Mouse (Mus musculus) lung, adult 2 months (tissue): ENCODE measurements around the gene Phf19. TPM values are rescaled to one million over a fixed set of nuclear protein-coding genes. Genes with fewer than 3 reads are reported as not detected.
A peak's percentile ranks its signal among the peaks of the same experiment; 100 is the strongest.

ENCODE experiments used
- DNase-seq: peaks from one replicate; pipeline ENCODE4 v3.0.0; 2022
- H3K4me1 ChIP-seq: fragments of 200-500 bp; 2 replicates; pipeline ENCODE4 v1.6.1; 2011; ENCODE audit warnings: low read length; ENCODE audit not compliant: control insufficient read depth, insufficient read depth
- H3K4me3 ChIP-seq: fragments of 200-500 bp; replicated peaks from 2 replicates; pipeline ENCODE3; 2011; ENCODE audit warnings: low read depth, mild to moderate bottlenecking, control low read depth, low read length; ENCODE audit errors: extremely low read depth
- CTCF ChIP-seq: fragments of 200-500 bp; IDR thresholded peaks from 2 replicates; pipeline ENCODE4 v1.5.1; 2011; ENCODE audit warnings: mild to moderate bottlenecking, low read length, control low read depth; ENCODE audit not compliant: insufficient read depth
- POLR2A ChIP-seq: fragments of 200-500 bp; IDR thresholded peaks from 2 replicates; pipeline ENCODE4 v1.6.1; 2011; ENCODE audit warnings: low read depth, mild to moderate bottlenecking, control low read depth, low read length, borderline replicate concordance; ENCODE audit errors: extremely low read depth
- WGBS: fragments of 180-500 bp; shearing (Covaris S2); methylation state at CpG from one replicate; pipeline ENCODE4 v1.1.7; 2018; 5-methylcytosine and 5-hydroxymethylcytosine counted together
- polyA plus RNA-seq: library from polyadenylated mRNA; depleted of rRNA; stranded (reverse); fragments of >200 nt; gene quantifications from 2 replicates; pipeline ENCODE4 v1.2.3, GENCODE M21; 2012

The Phf19 gene
- polyA plus RNA-seq, 1 experiment: 1.5 TPM

- DNase-seq: no peak
- 75% methylated on average over 13 of the region's 13 CpGs for WGBS
Observed at GRCm38 (mm10) chr2:34943556-34944120, 29.8 kb upstream of the Phf19 start.

DNA sequence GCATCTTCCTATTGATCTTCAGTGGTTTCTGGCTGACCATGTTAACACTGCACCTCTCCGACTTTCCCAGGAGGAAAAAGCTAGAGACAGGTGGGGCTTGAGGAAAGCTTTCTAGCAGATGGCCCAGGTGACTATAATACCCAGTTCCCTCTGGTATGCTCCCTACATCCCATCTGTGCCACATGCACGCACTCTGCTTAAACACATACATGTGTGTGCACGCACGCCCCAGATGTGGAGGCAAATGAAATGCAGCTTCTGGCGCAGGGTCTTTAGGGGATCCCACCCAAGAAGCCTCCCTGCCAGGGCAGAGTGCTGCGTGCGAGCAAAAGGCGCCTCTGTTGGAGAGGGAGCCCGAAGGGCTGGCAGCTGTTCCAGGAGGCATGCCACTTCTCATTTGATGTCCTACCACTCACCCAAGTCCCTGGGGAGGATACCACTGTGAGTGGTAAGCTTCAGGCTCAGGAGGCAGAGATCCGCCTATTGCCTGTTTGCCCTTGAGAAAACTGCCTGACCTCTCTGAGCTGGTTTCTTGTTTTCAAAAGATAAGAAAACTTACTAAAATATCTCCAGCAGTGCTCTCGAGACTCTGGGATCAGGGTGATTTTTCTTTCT lies 27.3 kb upstream of the Phf19 start:
- WGBS: 65% methylated on average over 11 of the region's 11 CpGs
- Histone ChIP-seq H3K4me3 (no peak overlapping the region), H3K4me1 (no peaks in the 10 kb centered on the region; the same call in 1 of the 2 replicates)
- DNase-seq: no peak
- peak; percentile 6; the same call in 1 of the 2 replicates for TF ChIP-seq POLR2A
- no peak for TF ChIP-seq CTCF

More at GRCm38 (mm10) chr2:34943556-34944120, 29.8 kb upstream of the Phf19 start:
- TF ChIP-seq CTCF: no peak
- Histone ChIP-seq H3K4me1 (no peaks in the 10 kb centered on the region), H3K4me3 (no peak overlapping the region)

- DNase-seq: no peak
- no peak for TF ChIP-seq CTCF
- TF ChIP-seq POLR2A: no peak
- Histone ChIP-seq H3K4me1 (no peaks in the 10 kb centered on the region; the same call in 1 of the 2 replicates), H3K4me3 (no peak overlapping the region)
- WGBS: 72% methylated on average over 5 of the region's 5 CpGs
Observed at GRCm38 (mm10) chr2:34940246-34940645, 26.4 kb upstream of the Phf19 start.

DNA sequence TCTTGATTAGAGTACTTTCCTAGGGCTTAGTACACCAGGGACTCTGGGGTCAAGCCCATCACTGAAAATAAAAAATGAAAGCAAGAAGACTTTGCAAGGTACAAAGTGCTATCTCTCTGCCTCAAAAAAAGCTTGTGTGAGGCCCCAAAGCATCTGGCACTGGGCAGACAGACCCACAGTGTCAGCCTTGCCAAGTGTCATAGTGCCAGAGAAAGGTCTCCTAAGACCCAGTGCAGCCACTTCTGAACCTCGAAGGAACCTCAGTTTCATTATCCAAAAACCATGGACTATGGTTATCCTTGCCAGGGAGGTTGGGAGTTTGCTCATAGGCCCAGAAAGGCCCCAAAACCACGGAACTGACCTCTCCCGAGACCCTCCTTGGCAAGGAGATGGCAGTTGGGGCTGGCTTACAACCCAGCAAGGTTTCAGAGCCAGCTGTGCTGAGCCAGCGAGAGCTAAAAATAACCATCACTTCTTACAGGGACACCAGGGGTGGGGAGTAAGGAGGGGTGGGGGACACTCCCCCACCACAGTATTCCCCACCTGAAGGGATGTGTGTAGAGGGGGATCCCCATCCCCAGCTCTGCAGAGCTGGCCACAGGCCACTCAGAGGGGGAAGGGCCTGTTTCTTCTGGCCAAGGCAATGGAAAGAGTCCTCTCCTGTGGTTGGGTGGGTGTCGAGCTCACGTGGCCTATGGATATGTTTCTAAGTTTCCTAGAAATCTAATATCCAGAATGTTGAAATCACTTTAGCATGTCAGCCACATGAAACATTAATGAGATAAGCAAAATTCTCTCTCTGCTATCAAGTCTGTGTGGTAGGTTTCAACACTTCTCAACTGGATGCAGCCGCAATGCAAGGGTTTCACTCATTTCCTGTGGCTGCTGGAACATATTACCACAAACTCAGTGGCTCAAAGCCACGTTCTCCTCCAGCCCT lies 24.7 kb upstream of the Phf19 start:
- 48% methylated on average over 8 of the region's 8 CpGs for WGBS
- H3K4me1 ChIP-seq: no peaks in the 10 kb centered on the region; the same call in 1 of the 2 replicates
- TF ChIP-seq POLR2A: no peak
- no peak for TF ChIP-seq CTCF
- H3K4me3 ChIP-seq: no peak overlapping the region
- no peak for DNase-seq

DNA sequence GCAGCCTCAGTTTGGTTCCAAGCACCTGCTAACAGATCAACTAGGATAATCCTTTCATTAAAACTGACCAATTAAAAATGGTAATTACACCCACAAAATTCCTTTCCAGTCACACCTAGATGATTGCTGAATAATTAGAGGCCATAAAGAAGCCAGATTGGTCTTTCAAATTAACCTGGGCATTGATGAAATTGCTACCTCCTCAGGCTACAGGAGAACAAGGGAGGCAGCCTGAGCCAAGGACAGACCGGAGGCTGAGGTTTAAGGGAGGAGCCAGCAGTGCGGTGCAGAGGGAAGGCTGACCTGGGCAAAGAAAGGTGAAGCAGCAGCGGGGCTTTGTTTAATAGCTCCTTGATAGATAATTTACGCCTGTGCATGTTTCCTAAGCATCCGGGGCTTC lies 23.6 kb upstream of the Phf19 start:
- no peak overlapping the region for H3K4me3 ChIP-seq
- WGBS: 25% methylated on average over 5 of the region's 5 CpGs
- no peaks in the 10 kb centered on the region; the same call in 1 of the 2 replicates for H3K4me1 ChIP-seq
- TF ChIP-seq CTCF: no peak
- TF ChIP-seq POLR2A: no peak
- DNase-seq: no peak

GRCm38 (mm10) chr2:34927320-34927719 lies 13.5 kb upstream of the Phf19 start:
- WGBS: 55% methylated on average over 5 of the region's 5 CpGs
- Histone ChIP-seq H3K4me3 (no peak overlapping the region), H3K4me1 (no peaks in the 10 kb centered on the region)
- no peak for DNase-seq
- TF ChIP-seq POLR2A (no peak), CTCF (no peak)

GRCm38 (mm10) chr2:34922729-34923128 lies 8.9 kb upstream of the Phf19 start:
- DNase-seq: no peak
- no peaks in the 10 kb centered on the region for H3K4me1 ChIP-seq
- 20% methylated on average over 2 of the region's 2 CpGs for WGBS
- no peak overlapping the region for H3K4me3 ChIP-seq
- TF ChIP-seq CTCF (no peak), POLR2A (no peak)

- 26% methylated on average over 2 of the region's 2 CpGs for WGBS
- Histone ChIP-seq H3K4me1 (no peaks in the 10 kb centered on the region), H3K4me3 (no peak overlapping the region)
- TF ChIP-seq CTCF (no peak), POLR2A (no peak)
- no peak for DNase-seq
Observed at GRCm38 (mm10) chr2:34920144-34920543, 6.3 kb upstream of the Phf19 start.

GRCm38 (mm10) chr2:34915103-34915502 lies 1.3 kb upstream of the Phf19 start:
- no peak for TF ChIP-seq POLR2A
- no peak for TF ChIP-seq CTCF
- H3K4me1 ChIP-seq: peaks cover 3% of the 10 kb centered on the region; the same call in 1 of the 2 replicates
- WGBS: 72% methylated on average over 2 of the region's 2 CpGs
- no peak overlapping the region for H3K4me3 ChIP-seq
- DNase-seq: no peak

DNA sequence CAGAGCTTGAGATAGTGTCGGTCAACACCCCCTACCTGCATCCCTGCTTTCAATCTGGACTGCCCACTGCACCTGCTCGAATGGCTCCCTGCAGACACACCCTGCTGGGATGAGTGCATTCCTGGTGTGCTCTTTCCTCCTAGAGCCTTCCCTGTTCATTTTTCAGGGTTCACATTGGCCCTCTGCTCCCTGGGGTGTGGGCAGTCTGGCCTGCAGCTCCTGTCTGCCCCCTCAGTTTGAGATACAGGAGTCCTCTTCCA lies 927 bp upstream of the Phf19 start:
- TF ChIP-seq CTCF (no peak), POLR2A (no peak)
- DNase-seq: no peak
- peaks cover 3% of the 10 kb centered on the region; the same call in 1 of the 2 replicates for H3K4me1 ChIP-seq
- H3K4me3 ChIP-seq: no peak overlapping the region
- WGBS: 39% methylated on average over 2 of the region's 2 CpGs
